Mouse (Mus musculus): ENCODE measurements around the gene Naa50.

DNA sequence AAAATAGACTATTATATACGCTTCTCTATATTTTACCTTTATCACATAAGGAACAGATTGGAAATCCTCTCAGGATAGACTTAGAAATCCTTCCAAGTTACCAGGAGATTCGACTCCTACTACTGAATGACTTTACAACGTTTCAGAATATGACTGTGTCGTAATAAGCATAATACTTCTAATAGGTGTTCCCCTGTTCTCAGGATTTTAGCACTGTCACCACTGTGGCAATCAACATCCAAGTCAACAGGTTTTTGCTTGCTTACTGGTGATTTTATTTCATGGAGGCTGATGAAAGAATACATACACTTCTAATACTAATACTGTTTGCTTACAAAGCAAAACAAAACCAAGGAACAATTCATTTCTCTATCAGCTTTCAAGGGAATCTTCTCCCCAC lies 7.3 kb upstream of the Naa50 start:
- TF ChIP-seq GATA1 (IDR thresholded peaks at IDR 0.05; ENCODE audit: low read length) = no peak
- no peak for TF ChIP-seq TAL1 (IDR thresholded peaks at IDR 0.05; ENCODE audit: low read length)
